Mouse (Mus musculus) liver, postnatal 0 days (tissue): ENCODE measurements around the gene Zfp365.

Experiments
- CTCF ChIP-seq: sonication (generic); IDR thresholded peaks from 2 replicates; pipeline ENCODE4 v1.5.1; 2016; ENCODE audit warnings: antibody characterized with exemption, low read depth
- EP300 ChIP-seq: IDR thresholded peaks from 2 replicates; pipeline ENCODE4 v1.6.1; 2016; ENCODE audit warnings: antibody characterized with exemption, low read depth, mild to moderate bottlenecking

DNA sequence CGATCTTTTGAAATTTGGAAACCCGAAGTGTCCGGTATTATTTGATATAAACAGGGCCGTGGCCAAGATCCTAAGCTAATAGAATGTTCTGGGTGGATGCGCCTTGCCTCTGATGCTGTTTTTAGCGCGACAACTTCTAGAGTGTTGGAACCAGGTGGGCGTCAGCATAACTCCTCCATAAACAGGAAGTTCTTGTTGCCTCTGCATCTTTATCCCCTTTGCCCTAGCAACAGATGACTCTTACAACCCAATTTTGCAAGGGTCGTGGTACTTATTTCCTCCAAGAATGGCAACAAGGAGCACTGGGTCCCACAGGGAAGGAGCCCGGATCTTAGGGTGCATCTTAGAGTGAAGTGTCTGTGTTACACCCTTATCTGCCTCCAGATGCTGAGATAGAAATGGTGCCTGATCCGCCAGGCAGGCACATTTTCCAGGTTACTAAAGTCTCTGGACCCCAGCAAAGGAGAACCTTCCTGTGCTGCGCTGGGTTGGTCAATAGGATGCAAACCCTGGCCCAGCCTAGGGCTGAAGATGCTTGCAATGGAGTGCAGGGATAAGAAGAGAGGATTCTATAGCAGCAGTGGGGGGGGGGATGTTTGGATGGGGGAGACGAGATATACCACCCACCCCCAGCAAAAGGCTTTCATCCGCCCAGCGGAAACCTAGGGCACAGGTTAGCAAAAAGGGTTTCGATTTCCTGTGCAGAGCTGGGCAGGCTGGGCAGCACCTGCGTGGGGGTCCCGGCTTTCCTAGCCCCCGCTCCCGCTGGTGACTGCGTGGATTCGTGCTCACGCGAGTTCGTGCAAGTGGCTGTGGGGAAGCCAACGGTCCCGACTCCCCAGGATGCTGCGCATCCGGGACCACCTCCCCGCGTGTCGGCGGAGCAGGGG is 770 bp downstream of the Zfp365 start:
- no peak for TF ChIP-seq CTCF
- TF ChIP-seq EP300 = no peak
